ENCODE assay signal across 19 mouse cellular contexts in the genomic region with DNA sequence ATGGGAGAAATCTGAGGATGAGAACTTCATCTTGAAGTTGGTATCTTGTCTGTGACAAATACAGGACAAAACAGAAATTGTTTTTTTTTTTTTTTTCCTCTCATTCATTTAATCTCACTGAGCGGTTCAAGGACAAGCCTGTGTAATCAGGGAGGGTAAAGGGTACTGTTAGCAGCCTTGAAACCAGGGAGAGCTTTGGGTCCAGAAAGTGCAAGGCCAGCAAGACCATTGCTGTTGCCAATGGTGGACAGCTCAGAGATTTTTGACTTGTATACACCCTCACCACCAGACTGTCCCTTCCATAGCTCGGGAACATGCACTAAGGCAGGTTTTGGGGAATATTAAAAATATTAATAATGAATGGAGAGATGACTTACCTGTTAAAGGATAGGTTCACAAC. TPM values are rescaled to one million over a fixed set of nuclear protein-coding genes. Genes with fewer than 3 reads are reported as not detected.
"Had no signal": no experiment of that assay in that cellular context is flagged by ENCODE, and none has a peak within 500 bp of the region (broad histone marks: within the 10 kb centered on the region; RNA-seq: fewer than 3 reads in every experiment).

No protein-coding gene starts in this region.

- H3K4me2 ChIP-seq: lung, embryonic 14.5 days; midbrain, embryonic 12.5 days; neural tube, embryonic 13.5 days; neural tube, embryonic 15.5 days had no signal

- DNase-seq: lung, embryonic 14.5 days; lung, postnatal 10 days; lung, postnatal 4 days; midbrain, embryonic 14.5 days; retina, postnatal 1 day; right cerebral cortex, adult 18-20 months; right cerebral cortex, postnatal 25 days; right cerebral cortex, postnatal 4 days; spleen, adult 18-20 months; thymus, adult 18-20 months; thymus, postnatal 14 days; thymus, postnatal 36 days had no signal

- ATAC-seq: midbrain, embryonic 16.5 days had no signal

- H3K27me3 ChIP-seq: midbrain, embryonic 12.5 days; neural tube, embryonic 13.5 days; neural tube, embryonic 15.5 days had no signal

- H3K9ac ChIP-seq: lung, embryonic 14.5 days; midbrain, embryonic 12.5 days; neural tube, embryonic 13.5 days; neural tube, embryonic 15.5 days had no signal

- H3K4me3 ChIP-seq: midbrain, embryonic 10.5 days; midbrain, embryonic 12.5 days; myocyte; neural tube, embryonic 13.5 days; neural tube, embryonic 15.5 days had no signal

- H3K36me3 ChIP-seq: midbrain, embryonic 10.5 days; midbrain, embryonic 12.5 days; neural tube, embryonic 13.5 days; neural tube, embryonic 15.5 days had no signal

- H3K9me3 ChIP-seq: midbrain, embryonic 10.5 days; midbrain, embryonic 12.5 days; neural tube, embryonic 13.5 days; neural tube, embryonic 15.5 days had no signal

- H3K4me1 ChIP-seq: midbrain, embryonic 10.5 days; midbrain, embryonic 12.5 days; neural tube, embryonic 13.5 days; neural tube, embryonic 15.5 days had no signal

- H3K27ac ChIP-seq: midbrain, embryonic 10.5 days; midbrain, embryonic 12.5 days; neural tube, embryonic 13.5 days; neural tube, embryonic 15.5 days had no signal

RNA-seq across cellular contexts. Expression of a gene that starts 49.0 kb away (rescaled TPM):
- total RNA-seq: megakaryocyte, adult 5-6 weeks had no signal
- polyA plus RNA-seq: myocyte had no signal
